Mouse (Mus musculus) liver, adult (tissue): ENCODE results near the gene Olfr1230.

ENCODE experiments used
- GATA4 ChIP-seq: IDR thresholded peaks from 2 replicates; pipeline ENCODE4 v1.6.1; 2014; ENCODE audit warnings: mild to moderate bottlenecking, low read length; ENCODE audit not compliant: insufficient replicate concordance

The Olfr1230 gene

DNA sequence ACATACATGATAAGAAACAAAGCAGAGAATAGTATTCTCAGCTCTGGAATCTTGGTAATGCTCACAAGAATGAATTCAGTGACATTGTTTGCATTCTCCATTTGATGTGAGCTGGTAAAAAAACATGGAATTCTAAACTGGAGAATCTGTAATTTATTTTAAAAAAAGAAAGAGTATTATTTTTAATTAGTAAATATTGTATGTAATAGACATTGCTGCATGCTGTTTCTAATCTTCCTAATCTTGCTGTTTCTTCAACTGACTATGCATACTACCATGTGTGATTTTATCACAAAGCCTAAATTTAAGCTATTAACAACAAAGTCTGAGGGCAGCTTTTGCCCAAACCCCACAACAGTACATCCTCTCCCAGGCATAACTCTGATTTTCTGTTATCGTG lies at the start of gene Olfr1230:
Olfr1230 (minus strand) TSS at position 101 of the 400 bp plus-strand sequence.
- no peak for TF ChIP-seq GATA4

DNA sequence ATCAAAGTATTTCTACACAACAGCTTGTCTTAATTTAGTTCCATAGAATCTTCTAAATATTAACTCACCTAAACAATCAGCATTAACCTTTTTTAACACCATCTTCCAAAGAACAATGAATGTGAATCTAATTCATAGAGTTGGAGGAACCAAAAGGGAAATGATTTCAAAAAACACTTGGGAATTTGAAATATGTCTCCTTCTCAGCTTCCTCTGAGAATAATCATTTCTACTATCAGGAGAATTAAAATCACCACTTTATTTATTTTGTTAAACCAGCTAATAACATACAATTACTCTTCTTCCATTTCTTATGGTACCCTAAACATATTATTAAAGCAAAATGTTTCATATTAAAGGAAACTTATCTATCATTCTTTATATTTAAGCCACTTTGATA lies 45.2 kb upstream of the Olfr1230 start, which contains the start of gene Olfr1233:
Olfr1233 (minus strand) TSS at position 101 of the 400 bp plus-strand sequence.
- no peak for TF ChIP-seq GATA4

DNA sequence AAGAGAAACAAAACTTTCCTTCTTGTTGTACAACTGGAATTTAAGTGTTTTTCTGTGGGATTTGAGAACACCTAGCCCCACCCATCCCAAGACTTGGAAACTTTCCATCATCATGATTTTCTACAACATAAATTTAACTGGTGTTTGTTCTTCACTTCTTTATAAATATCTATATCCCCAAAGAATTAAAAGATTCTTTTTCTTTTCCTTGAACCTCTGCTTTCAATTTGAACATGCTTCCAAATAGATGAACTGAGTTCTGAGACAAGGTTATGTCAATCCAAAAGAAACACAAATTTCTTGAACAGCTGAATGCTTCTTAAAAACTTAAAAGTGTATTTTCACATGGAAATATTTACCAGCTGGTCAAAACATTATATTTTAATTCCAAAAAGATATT lies 32.5 kb upstream of the Olfr1230 start, which contains the start of gene Olfr1232:
Olfr1232 (minus strand) TSS at position 101 of the 400 bp plus-strand sequence.
- no peak for TF ChIP-seq GATA4

DNA sequence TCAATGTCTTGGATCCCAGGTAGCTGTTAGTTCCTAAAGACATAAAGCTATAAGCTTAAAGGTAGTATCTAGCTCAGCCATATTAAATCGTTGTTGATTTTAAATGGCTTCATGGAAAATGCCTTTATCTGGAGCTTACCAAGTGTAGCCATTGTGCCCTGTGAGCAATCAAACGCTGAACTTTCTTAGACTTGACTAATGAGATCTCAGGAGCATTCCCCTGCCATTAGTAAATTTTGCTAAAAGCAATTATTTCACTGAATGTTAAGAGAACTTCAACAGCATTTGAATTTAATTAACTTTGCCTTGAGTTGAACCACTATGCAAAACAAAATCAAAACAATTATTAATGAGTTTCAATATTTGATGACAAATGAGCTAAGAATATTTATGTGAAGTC lies 9.9 kb upstream of the Olfr1230 start, which contains the start of gene Olfr1231:
Olfr1231 (minus strand) TSS at position 101 of the 400 bp plus-strand sequence.
- TF ChIP-seq GATA4: no peak

DNA sequence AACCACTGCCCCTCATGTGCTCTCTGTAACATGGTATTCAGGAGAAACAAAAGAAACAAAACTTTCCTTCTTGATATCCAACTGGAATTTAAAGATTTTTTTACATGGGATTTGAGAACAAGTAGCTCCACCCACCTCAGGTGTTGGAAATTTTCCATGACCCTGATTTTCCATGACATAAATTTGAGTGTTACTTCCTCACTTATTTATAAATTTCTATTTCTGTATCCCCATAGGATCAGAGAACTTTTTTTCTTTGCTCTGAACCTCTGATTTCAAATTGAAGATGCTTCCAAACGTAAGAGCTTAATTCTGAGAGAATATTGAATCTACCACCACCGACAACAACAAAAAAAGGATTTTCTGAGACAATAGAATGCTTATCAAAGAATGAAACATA lies 9.2 kb downstream of the Olfr1230 start, which contains the start of gene Olfr1229:
Olfr1229 (minus strand) TSS at position 101 of the 400 bp plus-strand sequence.
- TF ChIP-seq GATA4: no peak

DNA sequence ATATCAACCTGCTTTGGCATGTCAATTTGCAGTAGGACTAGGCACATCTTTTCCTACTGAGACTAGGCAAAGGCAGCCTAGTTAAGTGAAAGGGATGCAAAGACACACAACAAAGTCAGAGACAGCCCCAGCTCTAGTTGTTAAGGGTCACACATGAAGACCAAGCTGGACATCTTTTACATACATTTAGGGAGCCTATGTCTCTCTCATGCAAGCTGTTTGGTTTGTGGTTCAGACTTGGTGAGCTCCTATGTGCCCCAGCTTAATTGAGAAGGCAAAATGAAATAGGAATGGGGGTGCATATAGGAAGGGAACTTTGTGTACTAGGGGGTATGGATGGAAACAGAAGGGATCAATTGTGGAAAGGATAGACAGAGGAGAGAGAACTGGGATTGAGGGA lies 43.1 kb downstream of the Olfr1230 start, which contains the start of gene Olfr1228:
Olfr1228 (minus strand) TSS at position 101 of the 400 bp plus-strand sequence.
- no peak for TF ChIP-seq GATA4
